Mouse (Mus musculus) forebrain, embryonic 12.5 days (tissue): ENCODE measurements at regions not wholly inside any gene's neighbourhood (a gene's known extent, or its start where the extent isn't known, plus 50 kb on each side); places are given as distances from the start of the nearest gene placed in this dataset.
A peak's percentile ranks its signal among the peaks of the same experiment; 100 is the strongest.

Experiments used
- ATAC-seq: fragments of 200-750 bp; cut with Nextera tagmentation; 2 replicates; pipeline ENCODE4 v1.8.0; 2017; ENCODE audit warnings: moderate TSS enrichment; ENCODE audit not compliant: low FRiP score
- H3K27ac ChIP-seq: fragments of 300-500 bp; sonication (generic); 2 replicates; pipeline ENCODE4 v1.5.1; 2016; ENCODE audit warnings: mild to moderate bottlenecking
- H3K27me3 ChIP-seq: fragments of 300-500 bp; sonication (generic); 2 replicates; pipeline ENCODE4 v1.6.1; 2016; ENCODE audit warnings: mild to moderate bottlenecking
- H3K36me3 ChIP-seq: fragments of 300-500 bp; sonication (generic); replicated peaks from 2 replicates; pipeline ENCODE4 v1.6.1; 2016; ENCODE audit warnings: mild to moderate bottlenecking
- H3K4me1 ChIP-seq: fragments of 300-500 bp; sonication (generic); 2 replicates; pipeline ENCODE4 v1.6.1; 2016
- H3K4me2 ChIP-seq: fragments of 300-500 bp; sonication (generic); 2 replicates; pipeline ENCODE4 v1.6.1; 2016; ENCODE audit warnings: mild to moderate bottlenecking, moderate library complexity
- H3K4me3 ChIP-seq: fragments of 300-500 bp; sonication (generic); replicated peaks from 2 replicates; pipeline ENCODE4 v1.5.1; 2016; ENCODE audit warnings: mild to moderate bottlenecking
- H3K9ac ChIP-seq: fragments of 300-500 bp; sonication (generic); 2 replicates; pipeline ENCODE4 v1.6.1; 2016; ENCODE audit warnings: mild to moderate bottlenecking
- H3K9me3 ChIP-seq: fragments of 300-500 bp; sonication (generic); 2 replicates; pipeline ENCODE4 v1.6.1; 2016
- WGBS: fragments of 180-500 bp; shearing (Covaris S2); methylation state at CpG from one replicate; pipeline ENCODE4 v1.1.7; 2016; 5-methylcytosine and 5-hydroxymethylcytosine counted together

DNA sequence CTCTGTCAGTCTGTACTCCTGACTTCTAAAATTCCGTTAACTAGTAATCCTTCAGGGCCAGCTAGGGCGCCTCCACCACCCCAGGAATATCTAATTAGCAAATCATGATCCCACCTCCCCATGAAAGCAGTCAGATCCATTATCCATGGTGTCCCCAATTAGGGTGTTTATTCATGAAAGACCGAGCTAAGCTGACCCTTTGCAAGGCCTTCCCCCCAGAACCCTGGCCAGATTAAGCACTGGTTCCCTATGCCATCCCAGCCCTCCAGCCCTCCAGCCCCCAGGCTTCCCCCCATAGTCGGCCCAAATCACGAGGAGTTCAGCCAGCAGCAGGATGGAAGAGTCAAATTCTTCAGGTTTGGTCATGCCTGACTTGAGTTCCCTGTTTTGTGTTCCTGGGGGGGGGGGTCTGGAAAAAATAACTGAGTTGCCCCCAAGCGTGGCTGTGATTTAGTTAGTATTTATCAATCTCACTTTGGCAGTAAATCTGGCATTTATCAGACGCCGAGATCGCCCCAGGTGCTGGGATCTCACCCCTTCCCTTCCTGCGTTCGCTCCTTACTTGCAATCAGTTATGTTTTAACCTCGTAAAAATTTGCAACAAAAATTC, 272.7 kb upstream of the Sall1 start:
- Histone ChIP-seq H3K9ac (no peak overlapping the region), H3K4me1 (peaks cover 29% of the 10 kb centered on the region), H3K27me3 (no peaks in the 10 kb centered on the region), H3K4me3 (no peak overlapping the region), H3K9me3 (no peaks in the 10 kb centered on the region; the same call in 1 of the 2 replicates), H3K27ac (no peak overlapping the region), H3K36me3 (no peaks in the 10 kb centered on the region), H3K4me2 (no peak overlapping the region)
- 30% methylated on average over 12 of the region's 12 CpGs for WGBS
- no peak for ATAC-seq

GRCm38 (mm10) chr8:89314907-89315306, 270.9 kb upstream of the Sall1 start:
- Histone ChIP-seq H3K4me3 (no peak overlapping the region), H3K27ac (peak overlapping the region; percentile 50; the same call in 1 of the 2 replicates), H3K36me3 (no peaks in the 10 kb centered on the region), H3K27me3 (no peaks in the 10 kb centered on the region), H3K4me2 (no peak overlapping the region), H3K9me3 (no peaks in the 10 kb centered on the region; the same call in 1 of the 2 replicates), H3K4me1 (peaks cover 42% of the 10 kb centered on the region), H3K9ac (no peak overlapping the region)
- ATAC-seq, result 0 out of 2 replicates have a peak, but pooled peaks have one; percentile 23
- WGBS, result 75% methylated on average over 3 of the region's 3 CpGs

GRCm38 (mm10) chr8:89310696-89311214, 266.8 kb upstream of the Sall1 start:
- Histone ChIP-seq H3K4me3 (no peak overlapping the region), H3K4me1 (peaks cover 47% of the 10 kb centered on the region), H3K27me3 (no peaks in the 10 kb centered on the region), H3K4me2 (peak overlapping the region; percentile 26; the same call in 1 of the 2 replicates), H3K9me3 (no peaks in the 10 kb centered on the region; the same call in 1 of the 2 replicates), H3K9ac (no peak overlapping the region), H3K27ac (peak overlapping the region; percentile 71), H3K36me3 (no peaks in the 10 kb centered on the region)
- no peak for ATAC-seq
- WGBS, result 10% methylated on average over 5 of the region's 5 CpGs

DNA sequence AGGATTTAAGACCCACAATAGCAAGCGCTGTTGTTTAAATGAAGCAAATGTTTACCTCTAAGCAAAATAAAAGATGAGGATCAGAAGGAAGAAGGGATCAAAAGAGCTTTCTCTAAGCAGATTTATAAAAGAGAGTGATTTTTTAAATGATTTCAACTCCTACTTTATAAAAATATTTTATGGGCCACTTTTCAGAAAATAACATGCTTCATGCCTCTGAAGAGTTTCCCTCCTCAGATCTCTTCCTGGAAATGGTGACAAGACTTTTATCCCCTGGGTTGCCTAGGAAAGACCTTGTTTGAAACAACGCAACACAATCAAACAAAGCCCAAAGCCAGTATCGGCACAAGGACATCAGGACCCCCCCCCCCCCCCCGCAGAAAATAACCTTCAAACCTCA, 265.6 kb upstream of the Sall1 start:
- no peak overlapping the region for H3K9ac ChIP-seq

DNA sequence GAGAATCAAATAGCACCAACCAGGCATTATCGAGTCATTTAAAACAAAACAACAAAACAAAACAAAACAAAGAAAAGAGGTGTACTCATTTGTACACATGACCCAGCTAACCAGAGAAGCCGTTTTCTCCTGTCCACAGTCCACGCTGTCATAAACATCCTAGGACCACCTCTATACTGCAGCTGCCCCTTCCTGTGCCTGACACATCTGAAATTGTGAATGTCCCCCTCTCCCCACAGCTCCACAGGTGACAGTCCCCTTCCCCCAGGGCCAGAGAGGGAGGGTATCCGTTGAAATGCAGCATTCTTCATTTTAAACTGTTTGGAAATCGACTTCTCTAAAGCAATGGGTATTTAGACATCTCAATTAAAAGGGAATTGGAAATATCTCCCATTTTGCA, 265.0 kb upstream of the Sall1 start:
- Histone ChIP-seq H3K27ac (peak overlapping the region; percentile 75), H3K9ac (no peak overlapping the region), H3K4me1 (peaks cover 42% of the 10 kb centered on the region), H3K4me3 (no peak overlapping the region), H3K27me3 (0 out of 2 replicates have a peak, but pooled peaks cover 5% of the 10 kb centered on the region), H3K36me3 (no peaks in the 10 kb centered on the region), H3K9me3 (no peaks in the 10 kb centered on the region), H3K4me2 (0 out of 2 replicates have a peak overlapping the region, but pooled peaks have one; percentile 11)
- peak; percentile 72 for ATAC-seq
- 7% methylated on average over 5 of the region's 5 CpGs for WGBS

More for the DNA sequence above, 265.6 kb upstream of the Sall1 start:
- 3% methylated on average over 4 of the region's 4 CpGs for WGBS
- peak overlapping the region; percentile 75 for H3K27ac ChIP-seq
- no peaks in the 10 kb centered on the region; the same call in 1 of the 2 replicates for H3K9me3 ChIP-seq
- H3K27me3 ChIP-seq, result 0 out of 2 replicates have a peak, but pooled peaks cover 5% of the 10 kb centered on the region
- H3K36me3 ChIP-seq, result no peaks in the 10 kb centered on the region
- peaks cover 42% of the 10 kb centered on the region for H3K4me1 ChIP-seq
- ATAC-seq, result no peak
- H3K4me3 ChIP-seq, result no peak overlapping the region
- peak overlapping the region; percentile 22; the same call in 1 of the 2 replicates for H3K4me2 ChIP-seq

GRCm38 (mm10) chr8:89308532-89308931, 264.6 kb upstream of the Sall1 start:
- ATAC-seq, result no peak
- H3K4me1 ChIP-seq, result peaks cover 42% of the 10 kb centered on the region
- no peaks in the 10 kb centered on the region for H3K36me3 ChIP-seq
- H3K9ac ChIP-seq, result no peak overlapping the region
- 0 out of 2 replicates have a peak, but pooled peaks cover 5% of the 10 kb centered on the region for H3K27me3 ChIP-seq
- H3K4me3 ChIP-seq, result no peak overlapping the region
- H3K9me3 ChIP-seq, result no peaks in the 10 kb centered on the region
- 18% methylated on average over 8 of the region's 8 CpGs for WGBS
- H3K27ac ChIP-seq, result peak overlapping the region; percentile 75
- 0 out of 2 replicates have a peak overlapping the region, but pooled peaks have one; percentile 11 for H3K4me2 ChIP-seq

- Histone ChIP-seq H3K4me1 (peaks cover 42% of the 10 kb centered on the region), H3K9me3 (no peaks in the 10 kb centered on the region), H3K36me3 (no peaks in the 10 kb centered on the region), H3K4me3 (no peak overlapping the region), H3K27me3 (0 out of 2 replicates have a peak, but pooled peaks cover 5% of the 10 kb centered on the region), H3K4me2 (no peak overlapping the region), H3K27ac (peak overlapping the region; percentile 61), H3K9ac (no peak overlapping the region)
- 27% methylated on average over 10 of the region's 10 CpGs for WGBS
- no peak for ATAC-seq
These were observed 263.6 kb upstream of the Sall1 start for GRCm38 (mm10) chr8:89307601-89308000.

- Histone ChIP-seq H3K4me2 (no peak overlapping the region), H3K4me1 (peaks cover 42% of the 10 kb centered on the region), H3K9me3 (no peaks in the 10 kb centered on the region), H3K27me3 (0 out of 2 replicates have a peak, but pooled peaks cover 5% of the 10 kb centered on the region), H3K4me3 (no peak overlapping the region), H3K27ac (0 out of 2 replicates have a peak overlapping the region, but pooled peaks have one; percentile 13), H3K9ac (no peak overlapping the region), H3K36me3 (no peaks in the 10 kb centered on the region)
- no peak for ATAC-seq
- WGBS, result 86% methylated on average over 4 of the region's 4 CpGs
These were observed 263.1 kb upstream of the Sall1 start for GRCm38 (mm10) chr8:89307085-89307484.

DNA sequence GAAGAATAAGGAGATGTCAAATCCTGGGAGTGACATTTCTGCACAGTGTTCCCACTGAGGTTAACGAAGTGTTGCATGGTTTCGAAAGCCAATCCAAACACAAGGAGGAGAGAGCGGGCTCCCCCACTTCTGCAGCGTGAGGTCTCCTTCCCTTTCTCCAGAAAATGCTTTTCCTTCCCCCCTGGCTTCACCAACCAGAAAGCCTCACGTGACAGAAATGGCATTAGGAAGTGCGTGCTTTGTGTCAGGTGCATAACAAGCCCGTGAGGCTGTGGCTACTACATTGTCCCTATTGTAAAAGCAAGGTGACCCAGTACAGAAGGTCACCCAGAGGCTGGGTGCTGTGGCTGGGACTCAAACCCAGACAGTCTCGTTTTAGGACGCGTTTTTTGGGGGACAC, 260.2 kb upstream of the Sall1 start:
- WGBS, result 52% methylated on average over 10 of the region's 10 CpGs
- no peak for ATAC-seq
- H3K36me3 ChIP-seq, result no peaks in the 10 kb centered on the region

GRCm38 (mm10) chr8:89303326-89303725, 259.4 kb upstream of the Sall1 start:
- ATAC-seq, result no peak
- H3K27me3 ChIP-seq, result 0 out of 2 replicates have a peak, but pooled peaks cover 5% of the 10 kb centered on the region
- H3K9me3 ChIP-seq, result no peaks in the 10 kb centered on the region
- H3K4me1 ChIP-seq, result peaks cover 12% of the 10 kb centered on the region
- H3K4me2 ChIP-seq, result no peak overlapping the region
- H3K36me3 ChIP-seq, result no peaks in the 10 kb centered on the region
- 90% methylated on average over 4 of the region's 4 CpGs for WGBS
- no peak overlapping the region for H3K27ac ChIP-seq
- H3K4me3 ChIP-seq, result no peak overlapping the region
- H3K9ac ChIP-seq, result no peak overlapping the region

More for the DNA sequence above, 260.2 kb upstream of the Sall1 start:
- no peak overlapping the region for H3K27ac ChIP-seq
- H3K9me3 ChIP-seq, result no peaks in the 10 kb centered on the region
- no peak overlapping the region for H3K9ac ChIP-seq
- peaks cover 20% of the 10 kb centered on the region for H3K4me1 ChIP-seq
- 0 out of 2 replicates have a peak, but pooled peaks cover 5% of the 10 kb centered on the region for H3K27me3 ChIP-seq
- H3K4me2 ChIP-seq, result no peak overlapping the region
- H3K4me3 ChIP-seq, result no peak overlapping the region

DNA sequence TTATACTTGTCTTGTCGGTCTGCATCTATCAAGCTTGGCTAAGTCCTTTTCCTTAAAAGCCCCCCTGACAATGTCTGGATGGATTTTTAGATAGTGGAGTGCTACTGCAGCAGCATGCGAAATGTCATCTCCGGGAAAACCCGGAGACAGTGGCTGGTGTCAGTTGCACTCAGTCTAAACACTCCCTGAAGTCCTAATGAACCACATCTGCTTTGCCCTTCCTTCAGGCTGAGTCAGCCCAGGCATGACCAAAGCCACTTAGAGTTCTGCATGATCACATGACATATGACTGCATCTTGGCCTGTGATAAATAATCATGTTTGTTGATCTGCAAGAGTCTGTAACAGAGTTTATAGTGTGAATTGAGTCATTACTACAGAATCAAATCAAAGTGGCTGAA, 255.7 kb upstream of the Sall1 start:
- no peak overlapping the region for H3K9ac ChIP-seq
- no peaks in the 10 kb centered on the region for H3K9me3 ChIP-seq
- WGBS, result 87% methylated on average over 4 of the region's 4 CpGs
- H3K4me3 ChIP-seq, result no peak overlapping the region
- ATAC-seq, result no peak
- H3K27me3 ChIP-seq, result no peaks in the 10 kb centered on the region
- H3K4me1 ChIP-seq, result peaks cover 10% of the 10 kb centered on the region
- no peak overlapping the region for H3K27ac ChIP-seq
- H3K4me2 ChIP-seq, result no peak overlapping the region
- no peaks in the 10 kb centered on the region for H3K36me3 ChIP-seq

DNA sequence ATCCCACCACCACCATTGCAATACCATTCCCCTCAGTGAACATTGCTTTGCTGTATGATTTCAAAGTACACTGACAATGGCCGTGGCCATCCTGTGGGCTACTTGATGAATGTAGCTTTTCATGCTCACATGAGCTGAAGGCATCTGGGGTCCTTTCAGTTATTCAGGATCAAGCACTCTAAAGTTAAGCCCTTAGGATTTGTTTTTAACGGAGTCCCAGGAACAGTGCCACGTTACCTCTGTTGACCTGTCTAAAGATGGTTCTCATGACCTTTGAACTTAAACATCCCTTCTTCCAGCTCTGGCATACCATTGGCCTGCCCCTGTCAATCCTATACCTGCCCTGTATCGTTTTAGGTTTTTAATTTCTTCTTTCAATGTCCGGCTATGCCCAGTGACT, 251.7 kb upstream of the Sall1 start:
- peaks cover 10% of the 10 kb centered on the region for H3K4me1 ChIP-seq
- H3K9me3 ChIP-seq, result no peaks in the 10 kb centered on the region
- ATAC-seq, result no peak
- 32% methylated on average over 5 of the region's 5 CpGs for WGBS
- H3K4me3 ChIP-seq, result no peak overlapping the region
- H3K4me2 ChIP-seq, result no peak overlapping the region
- H3K9ac ChIP-seq, result no peak overlapping the region
- H3K27ac ChIP-seq, result no peak overlapping the region
- H3K36me3 ChIP-seq, result no peaks in the 10 kb centered on the region
- 0 out of 2 replicates have a peak, but pooled peaks cover 2% of the 10 kb centered on the region for H3K27me3 ChIP-seq
